Mouse (Mus musculus) MEL (cell line): Measurements from ENCODE around the gene Nt5dc3.

Experiments
- CTCF ChIP-seq, 3 experiments: IDR thresholded peaks in 2 of 3; conservative IDR thresholded peaks in 1 of 3; 2 replicates each; pipeline ENCODE4 v1.5.1; 2011 to 2012; ENCODE audit warnings: low read length in 3 of 3, low read depth in 2 of 3, mild to moderate bottlenecking in 2 of 3, improper control_type of control experiment in 1 of 3, inconsistent platforms in 1 of 3, mixed read lengths in 1 of 3, moderate library complexity in 1 of 3; ENCODE audit not compliant: control insufficient read depth in 1 of 3, insufficient read depth in 1 of 3, poor library complexity in 1 of 3, severe bottlenecking in 1 of 3
- HCFC1 ChIP-seq: IDR thresholded peaks from 2 replicates; pipeline ENCODE4 v1.6.1; 2012; ENCODE audit warnings: low read depth, mild to moderate bottlenecking, inconsistent platforms, low read length, improper control_type of control experiment, moderate library complexity
- MAX ChIP-seq: IDR thresholded peaks from 2 replicates; pipeline ENCODE4 v1.6.1; 2011; ENCODE audit warnings: low read length, improper control_type of control experiment
- NELFE ChIP-seq: IDR thresholded peaks from 2 replicates; pipeline ENCODE4 v1.6.1; 2011; ENCODE audit warnings: low read depth, low read length, improper control_type of control experiment
- POLR2A ChIP-seq, 2 experiments: IDR thresholded peaks; 2 replicates each; pipeline ENCODE4 v1.6.1; 2011 to 2012; ENCODE audit warnings: low read length in 2 of 2, mild to moderate bottlenecking in 2 of 2, control low read depth in 1 of 2, improper control_type of control experiment in 1 of 2, low read depth in 1 of 2, moderate library complexity in 1 of 2; ENCODE audit not compliant: control insufficient read depth in 1 of 2, insufficient read depth in 1 of 2, poor library complexity in 1 of 2
- POLR2AphosphoS2 ChIP-seq: IDR thresholded peaks from 2 replicates; pipeline ENCODE4 v1.6.1; 2011; ENCODE audit warnings: low read length, improper control_type of control experiment
- TCF12 ChIP-seq: IDR thresholded peaks from 2 replicates; pipeline ENCODE4 v1.6.1; 2014; ENCODE audit warnings: low read depth, mild to moderate bottlenecking, inconsistent platforms, low read length, improper control_type of control experiment, moderate library complexity
- USF1 ChIP-seq: IDR thresholded peaks from 2 replicates; pipeline ENCODE4 v1.6.1; 2014; ENCODE audit warnings: low read depth, mild to moderate bottlenecking, inconsistent platforms, low read length, improper control_type of control experiment, moderate library complexity
- ZC3H11A ChIP-seq: IDR thresholded peaks from 2 replicates; pipeline ENCODE4 v1.6.1; 2012; ENCODE audit warnings: low read depth, mild to moderate bottlenecking, inconsistent platforms, low read length, improper control_type of control experiment
- ZNF384 ChIP-seq: IDR thresholded peaks from 2 replicates; pipeline ENCODE4 v1.6.1; 2012; ENCODE audit warnings: low read depth, mild to moderate bottlenecking, inconsistent platforms, low read length, improper control_type of control experiment

GRCm38 (mm10) chr10:86782656-86783055, 3.9 kb downstream of the Nt5dc3 start:
- no peak for TF ChIP-seq CTCF (IDR thresholded peaks at IDR 0.05 in 2 of 3, conservative IDR thresholded peaks at IDR 0.05 in 1 of 3; ENCODE audit: control insufficient read depth in 1 of 3, insufficient read depth in 1 of 3, low read depth in 2 of 3, low read length in 3 of 3, poor library complexity in 1 of 3, severe bottlenecking in 1 of 3)
- TF ChIP-seq NELFE, result no peak
- TF ChIP-seq POLR2A (IDR thresholded peaks at IDR 0.05; ENCODE audit: control insufficient read depth in 1 of 2, insufficient read depth in 1 of 2, low read depth in 1 of 2, low read length in 2 of 2, poor library complexity in 1 of 2), result no peak
- no peak for TF ChIP-seq ZNF384
- no peak for TF ChIP-seq MAX
- TF ChIP-seq USF1, result no peak
- no peak for TF ChIP-seq HCFC1
- no peak for TF ChIP-seq TCF12
- TF ChIP-seq ZC3H11A, result no peak
- no peak for TF ChIP-seq POLR2AphosphoS2
